ENCODE assay signal across 22 mouse cellular contexts in the genomic region with DNA sequence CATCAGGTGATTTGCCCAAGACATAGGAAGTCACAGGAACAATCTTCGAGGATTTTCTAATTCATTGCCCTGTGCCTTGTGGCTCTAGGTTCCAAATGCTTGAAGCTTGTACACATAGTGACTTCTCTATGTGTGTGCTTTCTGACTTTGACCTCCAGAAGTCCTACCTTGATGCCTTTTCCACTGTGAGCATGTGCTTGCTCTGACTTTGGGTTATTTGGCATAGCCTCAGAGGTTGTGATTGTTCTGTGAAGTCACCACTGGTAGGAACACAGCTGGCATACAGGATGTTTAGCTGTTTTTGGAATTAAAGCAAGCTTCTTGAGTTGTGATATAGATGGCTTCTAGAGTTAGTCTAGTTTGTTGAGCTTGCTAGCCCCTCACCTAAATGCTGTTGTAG.
"Had no signal": no experiment of that assay in that cellular context is flagged by ENCODE, and none has a peak within 500 bp of the region (broad histone marks: within the 10 kb centered on the region; RNA-seq: fewer than 3 reads in every experiment).

No protein-coding gene starts in this region.

- H3K36me3 ChIP-seq: limb, embryonic 10.5 days; limb, embryonic 13.5 days; midbrain, embryonic 12.5 days; midbrain, embryonic 15.5 days; neural tube, embryonic 12.5 days; neural tube, embryonic 15.5 days; stomach, embryonic 15.5 days had no signal

- H3K9ac ChIP-seq: limb, embryonic 13.5 days; liver, embryonic 14.5 days; liver, postnatal 0 days; lung, embryonic 14.5 days; midbrain, embryonic 12.5 days; midbrain, embryonic 15.5 days; neural tube, embryonic 12.5 days; neural tube, embryonic 15.5 days; stomach, embryonic 15.5 days had no signal

- H3K27me3 ChIP-seq: limb, embryonic 13.5 days; midbrain, embryonic 12.5 days; midbrain, embryonic 15.5 days; neural tube, embryonic 12.5 days; neural tube, embryonic 15.5 days; stomach, embryonic 15.5 days had no signal

- DNase-seq: kidney, postnatal 14 days; layer of hippocampus, adult 9-11 months; liver, postnatal 0 days; lung, embryonic 14.5 days; right cerebral cortex, adult 18-20 months; right cerebral cortex, postnatal 14 days; right cerebral cortex, postnatal 4 days; spleen, adult 18-20 months; thymus, adult 18-20 months; thymus, postnatal 36 days had no signal

- H3K27ac ChIP-seq: layer of hippocampus, adult 2 months; limb, embryonic 10.5 days; limb, embryonic 13.5 days; liver, embryonic 14.5 days; macrophage; midbrain, embryonic 12.5 days; midbrain, embryonic 15.5 days; neural tube, embryonic 12.5 days; neural tube, embryonic 15.5 days; stomach, embryonic 15.5 days had no signal

- ATAC-seq: liver, postnatal 0 days; lung, postnatal 0 days; midbrain, embryonic 15.5 days had no signal

- H3K9me3 ChIP-seq: limb, embryonic 10.5 days; limb, embryonic 13.5 days; midbrain, embryonic 12.5 days; midbrain, embryonic 15.5 days; neural tube, embryonic 12.5 days; neural tube, embryonic 15.5 days; stomach, embryonic 15.5 days had no signal

- H3K4me3 ChIP-seq: layer of hippocampus, adult 2 months; limb, embryonic 10.5 days; limb, embryonic 13.5 days; midbrain, embryonic 12.5 days; midbrain, embryonic 15.5 days; neural tube, embryonic 12.5 days; neural tube, embryonic 15.5 days; stomach, embryonic 15.5 days had no signal

- H3K4me2 ChIP-seq: limb, embryonic 13.5 days; liver, embryonic 11.5 days; lung, embryonic 14.5 days; midbrain, embryonic 12.5 days; midbrain, embryonic 15.5 days; neural tube, embryonic 12.5 days; neural tube, embryonic 15.5 days; stomach, embryonic 15.5 days had no signal

- H3K4me1 ChIP-seq: stomach, embryonic 15.5 days had no signal
